Mouse (Mus musculus) E14TG2a.4 (cell line): Measurements from ENCODE around the gene Adgrl1.

Experiments used
- CTCF ChIP-seq: conservative IDR thresholded peaks from 2 replicates; pipeline ENCODE4 v1.5.1; 2014; ENCODE audit warnings: low read length
- NANOG ChIP-seq: IDR thresholded peaks from 2 replicates; pipeline ENCODE4 v1.6.1; 2014; ENCODE audit warnings: borderline replicate concordance, low read length, mixed read lengths
- POU5F1 ChIP-seq: IDR thresholded peaks from 2 replicates; pipeline ENCODE4 v1.6.1; 2014; ENCODE audit warnings: low read length, borderline replicate concordance

GRCm38 (mm10) chr8:83916015-83916414, 16.1 kb downstream of the Adgrl1 start:
- TF ChIP-seq CTCF (no peak), NANOG (no peak), POU5F1 (no peak)
